Mouse (Mus musculus): ENCODE results near the gene Mcm3.
A peak's percentile ranks its signal among the peaks of the same experiment; 100 is the strongest.

Gene Mcm3

GRCm38 (mm10) chr1:20819771-20820605 is at the start of gene Mcm3:
Gene Mcm3, minus strand, starts transcription at chr1:20820312.
- DNase-seq, result peak; percentile 100

- DNase-seq, result peak; percentile 15
Observed at GRCm38 (mm10) chr1:20868036-20868435, 47.9 kb upstream of the Mcm3 start.

- DNase-seq, result peak; percentile 41
Observed at GRCm38 (mm10) chr1:20867241-20867902, 47.3 kb upstream of the Mcm3 start.

DNA sequence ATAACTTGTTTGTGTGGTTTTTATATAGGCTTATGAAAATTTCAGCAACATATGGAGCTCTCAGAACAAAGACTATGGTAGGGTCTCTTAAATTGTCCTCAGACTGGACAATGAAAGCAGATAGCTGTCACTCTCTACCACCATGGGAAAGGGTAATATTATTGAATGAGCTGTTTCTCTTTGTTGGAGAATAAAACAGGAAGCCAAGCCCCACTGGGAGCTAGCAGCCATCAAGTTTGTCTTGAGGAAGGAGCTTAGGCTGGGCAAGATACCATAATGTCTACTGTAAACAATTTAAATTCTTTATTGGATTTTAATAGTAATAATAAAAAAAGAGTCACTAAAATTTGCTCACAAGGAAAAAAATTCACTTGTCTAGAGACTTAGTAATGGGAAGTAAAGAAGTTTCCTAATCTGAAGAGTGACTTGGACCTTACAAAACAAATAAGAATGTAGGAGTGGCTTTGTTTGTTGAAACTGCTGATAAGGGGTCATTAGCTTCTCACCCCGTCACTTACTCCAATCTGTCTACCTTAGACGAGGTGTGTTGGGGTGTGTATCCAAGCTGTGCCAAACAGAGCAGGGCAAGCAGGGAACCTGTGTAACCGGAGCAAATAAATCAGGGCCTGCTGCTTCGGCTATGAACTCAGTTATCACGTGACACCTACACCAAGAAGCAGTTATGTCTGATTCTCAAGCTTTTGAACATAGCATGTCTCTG is 43.5 kb upstream of the Mcm3 start:
- peak; percentile 30 for DNase-seq

DNA sequence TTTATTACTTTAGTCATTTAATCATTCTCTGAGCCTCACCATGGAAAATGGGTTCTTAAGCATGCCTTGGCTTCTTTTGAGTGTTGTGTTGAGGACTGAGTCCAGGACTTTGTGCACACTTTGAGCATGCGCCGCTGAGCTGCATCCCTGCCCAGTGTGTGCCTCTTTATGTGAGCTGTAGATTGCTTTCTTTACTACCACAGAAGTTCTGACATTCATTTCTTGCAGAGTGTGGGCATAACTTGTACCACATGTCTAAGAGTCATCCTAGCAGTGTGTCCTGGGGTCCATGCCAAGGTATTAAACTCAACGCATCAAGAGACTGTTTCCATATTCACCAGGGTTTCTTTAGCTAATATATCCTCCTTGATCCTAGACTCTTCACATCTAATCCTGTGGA is 41.8 kb upstream of the Mcm3 start:
- peak; percentile 55 for DNase-seq

DNA sequence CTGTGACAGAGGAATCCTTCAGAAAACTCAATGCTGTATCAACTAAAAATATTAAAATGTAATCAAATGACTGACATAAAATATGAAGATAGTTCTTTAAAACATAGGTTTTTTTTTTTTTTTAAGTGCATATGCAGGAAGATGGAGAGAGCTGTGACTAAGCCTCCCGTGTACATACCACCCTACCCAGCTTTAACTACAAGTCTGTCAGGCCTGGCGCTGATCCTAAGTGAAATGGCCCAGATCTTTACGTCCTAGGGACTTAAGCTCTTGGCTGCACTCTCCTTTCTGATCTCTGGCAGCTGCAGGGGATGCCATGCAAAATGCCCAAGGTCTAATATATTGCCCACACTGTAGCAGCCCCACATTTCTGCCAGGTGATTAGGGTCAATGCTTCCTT is 40.7 kb upstream of the Mcm3 start:
- peak; percentile 55 for DNase-seq

DNA sequence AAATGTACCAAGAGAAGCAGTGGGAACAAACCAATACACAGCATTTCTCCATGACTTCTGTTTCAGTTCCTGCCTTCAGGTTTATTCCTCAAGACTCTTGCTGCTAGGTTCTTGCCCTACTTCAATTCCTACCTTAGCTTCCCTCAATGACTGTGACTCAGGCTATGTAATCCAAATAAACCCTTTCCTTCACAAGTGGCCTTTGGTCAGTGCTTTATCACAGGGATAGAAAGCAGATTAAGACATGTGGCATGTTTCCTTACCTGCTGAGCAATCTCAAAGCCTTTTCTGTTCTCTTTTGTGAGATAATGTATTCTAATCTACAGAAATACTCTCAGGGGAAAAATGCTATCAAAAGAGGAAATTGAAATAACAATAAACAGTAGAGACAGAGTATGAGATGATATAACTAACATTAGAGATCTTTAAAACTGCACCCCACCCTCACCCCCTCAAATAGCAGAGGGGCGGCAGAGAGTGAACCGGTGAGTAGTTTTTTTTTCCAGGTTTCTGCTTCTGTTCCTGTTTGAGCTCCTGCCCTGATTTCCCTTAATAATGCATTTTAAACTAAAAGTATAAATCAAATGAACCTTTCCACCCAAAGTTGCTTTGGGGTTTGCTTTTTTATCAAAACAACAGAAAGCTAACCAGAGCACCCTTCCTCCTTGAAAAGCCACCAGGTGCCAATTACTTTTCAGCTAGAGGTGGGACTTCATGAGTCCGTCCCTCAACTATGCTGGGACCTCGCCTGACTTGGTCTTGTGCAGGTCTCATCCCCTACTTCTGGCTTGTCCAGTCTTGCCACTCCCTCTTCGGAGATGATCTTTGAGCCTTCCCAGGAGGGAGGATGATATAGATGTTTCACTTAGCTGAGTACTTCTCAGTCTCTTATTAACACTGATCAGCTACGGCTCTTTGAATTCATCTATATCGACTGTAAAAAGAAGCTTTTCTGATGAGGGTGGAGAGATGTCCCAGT is 37.1 kb upstream of the Mcm3 start:
- DNase-seq, result peak; percentile 2

DNA sequence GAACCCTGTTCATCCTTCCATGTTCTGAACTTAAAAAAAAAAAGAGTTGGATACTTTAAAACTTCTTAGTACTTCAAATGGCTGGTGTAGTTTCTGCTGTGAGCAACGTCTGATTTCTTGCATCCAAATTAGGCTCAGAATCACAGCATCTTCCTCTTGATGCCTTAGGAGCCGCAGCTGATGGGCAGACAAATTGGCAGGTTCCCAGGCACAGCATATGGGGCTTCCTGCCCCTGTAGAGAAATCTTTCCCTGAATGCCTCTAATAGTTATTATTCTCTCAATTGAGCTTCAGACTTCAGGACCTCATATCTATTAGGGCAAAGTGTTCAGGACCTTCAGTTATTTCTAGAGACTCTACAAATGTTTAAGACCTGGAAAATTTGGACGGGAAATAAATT is 19.8 kb upstream of the Mcm3 start:
- DNase-seq, result no peak

GRCm38 (mm10) chr1:20836551-20837125 is 16.5 kb upstream of the Mcm3 start:
- DNase-seq, result peak; percentile 6

GRCm38 (mm10) chr1:20833141-20833511 is 13.0 kb upstream of the Mcm3 start:
- peak; percentile 42 for DNase-seq

GRCm38 (mm10) chr1:20832473-20833140 is 12.5 kb upstream of the Mcm3 start:
- peak; percentile 73 for DNase-seq

DNA sequence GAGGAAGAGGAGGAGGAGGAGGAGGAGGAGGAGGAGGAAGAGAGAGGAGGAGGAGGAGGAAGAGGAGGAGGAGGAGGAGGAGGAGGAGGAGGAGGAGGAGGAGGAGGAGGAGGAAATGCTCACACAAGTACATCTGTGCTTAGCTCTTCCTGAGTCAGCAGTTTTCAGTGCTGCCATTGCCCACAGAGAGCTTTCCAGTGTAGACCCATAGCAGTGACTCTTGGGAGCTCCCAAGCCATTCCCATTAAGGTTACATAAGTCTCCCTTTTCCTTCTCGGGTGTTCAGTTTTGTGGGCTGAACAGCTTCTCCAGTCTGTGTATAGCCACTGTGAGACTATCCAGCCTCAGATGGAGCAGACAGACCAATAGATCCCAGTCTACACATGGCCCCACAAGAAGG is 10.4 kb upstream of the Mcm3 start:
- DNase-seq, result peak; percentile 25

GRCm38 (mm10) chr1:20828061-20828460 is 7.9 kb upstream of the Mcm3 start:
- DNase-seq, result peak; percentile 24

DNA sequence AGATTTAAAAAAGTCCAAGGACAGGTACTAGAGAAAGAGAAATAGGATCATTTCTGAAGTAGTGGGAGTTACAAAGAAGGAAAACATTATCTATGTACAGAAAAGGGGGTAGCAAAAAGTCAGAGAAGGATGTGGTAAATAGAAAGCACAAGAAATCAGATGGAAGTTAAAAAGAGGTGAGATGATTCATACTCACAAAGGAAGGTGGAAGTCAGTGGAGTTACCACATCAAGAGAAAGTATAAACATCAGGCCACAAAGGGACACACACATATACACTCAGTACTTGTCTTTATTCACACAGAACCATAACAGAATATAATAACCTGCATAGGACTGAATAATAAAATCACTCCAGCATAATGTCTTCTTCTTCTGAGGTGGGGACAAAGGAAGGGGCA is 4.9 kb upstream of the Mcm3 start:
- no peak for DNase-seq

DNA sequence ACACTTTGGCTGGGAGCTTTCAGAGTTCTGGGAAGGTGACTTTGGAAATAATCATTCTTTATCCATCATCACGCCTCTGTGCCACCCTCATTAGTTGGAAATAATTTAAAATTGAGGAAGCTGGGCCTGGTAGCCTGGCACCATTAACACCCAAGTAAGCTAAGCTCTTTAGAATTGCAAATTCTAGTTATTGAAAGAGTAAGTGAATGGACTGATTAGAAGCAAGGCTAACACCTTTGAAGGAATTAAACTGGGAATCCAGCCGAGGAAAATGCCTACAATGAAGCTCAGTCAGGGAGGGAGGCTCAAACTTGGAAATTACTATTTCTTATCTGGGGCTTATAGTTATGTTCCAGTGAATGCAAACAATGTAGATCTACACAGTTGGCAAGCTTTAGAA is 3.8 kb upstream of the Mcm3 start:
- no peak for DNase-seq

DNA sequence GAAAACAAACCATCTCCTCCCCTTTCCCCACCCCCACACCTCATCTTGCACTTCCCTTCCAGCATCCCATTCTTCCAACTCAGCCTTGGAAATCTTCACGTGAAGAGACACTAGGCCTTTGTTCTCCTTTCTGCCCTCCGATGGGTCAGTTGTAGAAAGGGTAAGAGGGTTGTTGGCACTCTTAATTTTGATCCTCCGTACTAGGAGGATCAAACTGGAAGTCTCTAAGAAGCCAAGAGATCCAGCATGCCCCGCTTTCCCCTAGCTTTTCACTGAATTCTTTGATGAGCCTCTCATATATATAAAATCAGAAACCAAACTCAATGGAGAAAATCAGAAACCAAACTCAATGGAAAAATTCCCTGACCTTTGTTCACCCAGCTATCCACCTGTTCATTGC is 3.4 kb upstream of the Mcm3 start:
- DNase-seq, result no peak

DNA sequence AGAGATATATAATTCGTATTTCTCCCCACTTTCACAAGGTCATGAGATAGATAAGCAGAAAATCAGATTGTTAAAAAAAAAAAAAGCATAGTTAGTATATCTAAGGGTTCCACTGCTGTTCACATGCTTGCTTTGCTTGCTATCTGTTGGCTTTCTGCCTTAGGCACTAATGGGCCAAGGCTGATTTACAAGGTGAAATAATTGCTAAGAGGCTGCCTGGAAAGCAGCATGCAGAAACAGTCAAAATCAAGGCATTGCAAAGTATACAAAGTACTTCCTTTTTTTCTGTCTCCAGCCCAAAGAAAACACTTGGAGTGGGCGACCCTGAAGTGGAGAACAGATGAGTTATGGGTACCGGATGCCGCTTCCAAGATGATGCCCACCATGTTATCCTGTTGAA is 847 bp upstream of the Mcm3 start:
- peak; percentile 69 for DNase-seq

GRCm38 (mm10) chr1:20817596-20817995 is 2.5 kb downstream of the Mcm3 start:
- no peak for DNase-seq

GRCm38 (mm10) chr1:20817172-20817571 is 2.9 kb downstream of the Mcm3 start:
- peak; percentile 87 for DNase-seq

- peak; percentile 74 for DNase-seq
Observed at GRCm38 (mm10) chr1:20814521-20814920, 5.6 kb downstream of the Mcm3 start.

DNA sequence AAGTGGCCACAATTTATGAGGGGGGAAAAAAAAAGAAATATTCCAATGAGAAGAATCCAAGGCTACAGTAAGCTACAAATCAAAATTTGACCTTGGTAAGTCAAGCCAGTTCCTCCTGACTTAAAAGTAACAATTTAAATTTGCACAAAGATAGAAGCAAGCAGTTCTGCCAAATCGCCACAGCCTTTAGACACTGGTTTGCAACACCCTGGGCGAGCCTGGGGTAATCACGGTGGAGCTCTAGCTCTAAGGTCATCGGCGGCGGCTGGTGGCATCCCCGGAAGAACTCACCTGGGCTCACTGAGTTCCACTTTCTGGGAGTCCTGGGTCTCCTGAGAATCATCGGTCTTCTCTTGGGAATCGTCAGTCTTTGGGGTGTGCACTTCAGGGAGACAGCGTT is 15.6 kb downstream of the Mcm3 start:
- no peak for DNase-seq
